Mouse (Mus musculus) ES-E14 (cell line): ENCODE data around the gene Lyrm7. TPM values are rescaled to one million over a fixed set of nuclear protein-coding genes. Genes with fewer than 3 reads are reported as not detected.

Experiments used
- DNase-seq: peaks from one replicate; pipeline ENCODE4 v3.0.0-alpha.2; 2013; ENCODE audit warnings: low read depth, low spot score
- H3K27ac ChIP-seq: 2 replicates; pipeline ENCODE4 v1.5.1; 2012; ENCODE audit warnings: low read depth, mild to moderate bottlenecking, low read length, moderate library complexity, mixed read lengths; ENCODE audit not compliant: poor library complexity, insufficient read depth, severe bottlenecking
- H3K36me3 ChIP-seq: 2 replicates; pipeline ENCODE4 v1.6.1; 2012; ENCODE audit warnings: mild to moderate bottlenecking, low read length, moderate library complexity, mixed read lengths; ENCODE audit not compliant: control insufficient read depth, poor library complexity, insufficient read depth, severe bottlenecking
- H3K4me1 ChIP-seq, 2 experiments: fragments of 150-350 bp in 1 of 2; sonication (generic) in 1 of 2; 2 replicates each; pipeline ENCODE4 v1.6.1; 2012; ENCODE audit warnings: low read length in 2 of 2, mild to moderate bottlenecking in 1 of 2, mixed read lengths in 1 of 2; ENCODE audit not compliant: control insufficient read depth in 2 of 2, insufficient read depth in 2 of 2, poor library complexity in 1 of 2
- H3K4me3 ChIP-seq, 2 experiments: fragments of 150-350 bp in 1 of 2; sonication (generic) in 1 of 2; 2 replicates each; pipeline ENCODE4 v1.5.1; 2012; ENCODE audit warnings: low read length in 2 of 2, low read depth in 1 of 2, mild to moderate bottlenecking in 1 of 2, mixed read lengths in 1 of 2; ENCODE audit not compliant: insufficient read depth in 1 of 2, poor library complexity in 1 of 2, severe bottlenecking in 1 of 2
- H3K9ac ChIP-seq: 2 replicates; pipeline ENCODE4 v1.6.1; 2012; ENCODE audit warnings: low read depth, mild to moderate bottlenecking, low read length, mixed read lengths; ENCODE audit not compliant: poor library complexity, insufficient read depth, severe bottlenecking
- H3K9me3 ChIP-seq: fragments of 150-350 bp; sonication (generic); 2 replicates; pipeline ENCODE4 v1.6.1; 2012; ENCODE audit warnings: low read depth, mild to moderate bottlenecking, low read length; ENCODE audit not compliant: control insufficient read depth, insufficient read depth
- CHD2 ChIP-seq: IDR thresholded peaks from 2 replicates; pipeline ENCODE4 v1.6.1; 2014; ENCODE audit warnings: mild to moderate bottlenecking, low read depth, low read length, inconsistent platforms
- HCFC1 ChIP-seq: IDR thresholded peaks from 2 replicates; pipeline ENCODE4 v1.6.1; 2012; ENCODE audit warnings: low read length, inconsistent platforms, borderline replicate concordance; ENCODE audit not compliant: insufficient read depth
- MAFK ChIP-seq: IDR thresholded peaks from 2 replicates; pipeline ENCODE4 v1.6.1; 2014; ENCODE audit warnings: mild to moderate bottlenecking, low read depth, low read length, inconsistent platforms; ENCODE audit not compliant: insufficient read depth
- ZC3H11A ChIP-seq: IDR thresholded peaks from 2 replicates; pipeline ENCODE4 v1.6.1; 2012; ENCODE audit warnings: low read depth, mild to moderate bottlenecking, inconsistent platforms, low read length, borderline replicate concordance
- ZNF384 ChIP-seq: IDR thresholded peaks from 2 replicates; pipeline ENCODE4 v1.6.1; 2012; ENCODE audit warnings: low read depth, low read length, inconsistent platforms
- in situ Hi-C, 2 experiments: fragments of 600-800 bp; cut with MboI; formaldehyde crosslinking; loops; one replicate each; pipeline ENCODE4 v1.15.1; 2025; ENCODE audit warnings: low sequenced_read_pairs in 2 of 2, inconsistent platforms in 1 of 2; ENCODE audit not compliant: unreplicated experiment in 2 of 2
- total RNA-seq: library from RNA; depleted of rRNA; stranded (reverse); fragments of 300-350 nt; gene quantifications from 2 replicates; pipeline ENCODE4 v1.2.3, GENCODE M21; 2012

Gene Lyrm7
- total RNA-seq, 1 experiment: 0.98 TPM

DNA sequence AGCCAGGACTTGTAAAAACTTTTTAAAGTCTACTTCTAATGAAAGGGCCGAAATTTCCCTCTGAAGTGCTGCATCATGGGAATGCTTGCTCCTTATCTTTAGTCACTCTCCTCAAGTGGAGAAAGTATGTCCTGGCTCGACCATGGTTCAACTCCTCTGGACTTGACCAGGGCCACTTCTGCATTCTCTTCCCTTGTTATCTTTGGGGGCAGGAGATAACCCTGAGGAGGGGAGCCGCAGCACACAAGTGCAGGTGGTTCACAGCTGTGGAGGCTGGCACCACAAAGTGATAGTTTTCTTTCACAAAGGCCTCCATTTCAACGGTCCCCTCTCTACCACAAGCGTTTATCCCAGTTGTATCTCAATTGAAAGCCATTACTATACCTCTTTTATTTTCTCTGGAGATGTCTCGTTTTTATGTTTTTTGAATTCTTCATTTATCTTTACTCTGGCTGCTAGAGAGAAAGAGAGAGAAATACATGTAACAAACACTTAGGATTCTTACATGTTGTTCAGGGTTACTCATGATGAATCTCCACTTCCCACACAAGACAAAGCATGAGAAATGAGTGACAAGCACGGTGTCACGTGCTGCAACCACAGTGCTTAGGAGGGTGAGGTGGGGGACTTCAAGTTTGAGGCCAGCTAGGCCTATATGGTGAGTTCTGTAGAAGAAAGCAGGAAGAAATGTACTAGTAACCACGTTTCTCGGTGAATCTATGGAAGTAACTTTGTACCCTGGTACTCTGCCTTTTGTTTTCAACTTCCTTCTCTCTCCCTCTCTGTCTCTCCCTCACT, 10.6 kb downstream of the Lyrm7 start:
- DNase-seq: no peak
- Histone ChIP-seq H3K4me1 (peaks cover 0 to 10% of the 10 kb centered on the region in 2 experiments; a peak in 2 of 4 replicates), H3K36me3 (no peaks in the 10 kb centered on the region), H3K4me3 (no peak overlapping the region), H3K27ac (no peak overlapping the region), H3K9ac (no peak overlapping the region), H3K9me3 (no peaks in the 10 kb centered on the region)
- TF ChIP-seq MAFK: no peak
- TF ChIP-seq CHD2: no peak
- no peak for TF ChIP-seq ZC3H11A
- no peak for TF ChIP-seq ZNF384
- no peak for TF ChIP-seq HCFC1
- in situ Hi-C loops: no loop called here

DNA sequence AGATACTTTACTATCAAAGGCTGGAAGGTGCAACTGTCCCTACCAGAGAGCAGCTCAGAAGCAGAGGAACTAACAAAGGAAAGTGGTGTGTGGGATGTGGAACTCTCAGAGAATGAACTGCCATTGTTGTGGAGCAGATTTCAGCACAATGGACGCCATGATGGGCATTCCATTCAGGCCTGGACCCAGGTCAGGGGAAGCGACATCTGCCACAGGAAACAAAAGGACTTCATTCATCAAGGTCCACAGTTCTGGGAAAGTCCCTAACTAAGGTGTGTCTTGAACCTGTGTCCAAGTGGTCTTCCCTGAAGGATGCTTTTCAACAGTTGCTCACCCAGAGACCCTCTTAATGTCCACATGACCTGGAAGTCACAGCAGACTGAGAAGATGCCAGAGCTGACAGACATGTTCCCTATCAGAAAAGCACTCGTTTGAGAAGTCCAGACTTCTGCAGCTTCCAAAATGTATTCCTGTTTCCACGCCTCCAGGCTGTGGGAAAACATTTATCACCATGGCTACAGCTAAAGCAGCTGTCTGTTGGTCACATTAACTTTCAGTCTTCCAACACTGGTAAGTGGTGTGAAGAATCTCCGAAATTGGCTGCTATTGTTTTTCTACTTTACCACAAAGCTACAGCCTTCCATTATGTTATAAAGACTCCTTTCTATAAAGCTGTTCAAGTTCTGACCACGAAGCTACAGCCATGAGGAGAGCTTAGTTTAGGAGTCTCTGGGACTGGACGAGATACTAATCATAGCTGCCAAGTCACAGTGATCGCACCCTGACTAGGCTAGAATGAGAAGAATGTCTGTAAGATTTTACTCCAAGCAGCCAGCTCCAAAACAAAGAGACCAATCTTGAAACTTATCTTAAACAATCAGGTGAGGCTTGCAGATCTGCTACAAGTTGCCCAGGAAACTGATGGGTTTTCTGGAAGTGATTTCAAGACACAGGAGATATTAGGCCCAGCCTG, 15.0 kb downstream of the Lyrm7 start:
- no peaks in the 10 kb centered on the region; the same call in 1 of the 2 replicates for H3K36me3 ChIP-seq
- in situ Hi-C loops: no loop called here
- DNase-seq: no peak
- H3K4me3 ChIP-seq: no peak overlapping the region
- peaks cover 2 to 18% of the 10 kb centered on the region in 2 experiments; a peak in 2 of 4 replicates for H3K4me1 ChIP-seq
- H3K9me3 ChIP-seq: no peaks in the 10 kb centered on the region
- no peak overlapping the region for H3K27ac ChIP-seq
- H3K9ac ChIP-seq: no peak overlapping the region
- peak; percentile 63 for TF ChIP-seq MAFK
- no peak for TF ChIP-seq CHD2

DNA sequence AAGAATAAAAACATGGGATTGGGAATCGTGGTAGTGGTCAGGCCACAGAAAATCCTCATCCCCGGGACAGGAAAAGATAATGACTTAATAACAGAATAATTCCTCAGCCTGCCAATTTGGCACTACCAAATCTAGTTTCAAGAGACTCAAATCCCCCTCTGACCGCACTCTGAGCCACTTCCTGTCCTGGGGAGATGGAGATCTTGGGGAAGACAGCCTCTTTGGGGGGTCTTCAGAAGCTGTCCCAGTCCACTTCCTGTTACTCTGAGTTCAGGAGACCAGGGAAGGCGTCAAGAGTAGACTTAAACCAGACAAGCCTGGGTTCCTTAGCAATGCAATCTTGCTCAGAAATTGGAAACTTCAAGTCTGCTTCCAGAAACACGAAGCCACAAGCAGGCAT, 15.8 kb downstream of the Lyrm7 start:
- Histone ChIP-seq H3K9ac (no peak overlapping the region), H3K36me3 (no peaks in the 10 kb centered on the region; the same call in 1 of the 2 replicates), H3K9me3 (no peaks in the 10 kb centered on the region), H3K4me1 (peaks cover 2 to 18% of the 10 kb centered on the region in 2 experiments; a peak in 2 of 4 replicates), H3K4me3 (no peak overlapping the region), H3K27ac (no peak overlapping the region)
- TF ChIP-seq CHD2 (no peak), ZNF384 (no peak), HCFC1 (no peak), ZC3H11A (no peak), MAFK (no peak)
- in situ Hi-C loops: no loop called here
- DNase-seq: no peak

DNA sequence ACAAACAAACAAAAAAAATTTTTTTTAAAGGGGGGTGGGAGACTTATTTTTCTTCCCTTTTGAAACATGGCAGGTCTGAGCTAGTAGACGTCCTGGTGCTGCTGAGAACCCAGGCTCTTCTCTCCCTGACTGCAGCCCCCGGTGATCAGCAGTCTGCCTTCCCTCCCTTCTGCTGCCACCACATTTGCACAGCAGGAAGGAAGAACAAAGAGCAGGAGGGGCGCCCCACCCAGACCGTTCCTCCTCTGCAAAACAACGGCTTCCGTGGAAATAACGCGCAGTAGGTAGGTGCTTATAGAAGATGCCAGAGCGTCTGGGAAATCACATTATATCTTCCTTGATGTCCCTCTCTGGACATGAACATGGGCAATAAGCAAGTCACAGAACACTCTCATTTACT, 16.3 kb downstream of the Lyrm7 start:
- H3K4me3 ChIP-seq: 0 out of 4 replicates have a peak overlapping the region, but pooled peaks of 1 of the 2 experiments have one; percentile 1
- no peak for TF ChIP-seq ZNF384
- TF ChIP-seq HCFC1: no peak
- TF ChIP-seq CHD2: no peak
- no peak for TF ChIP-seq MAFK
- TF ChIP-seq ZC3H11A: no peak
- no peak overlapping the region for H3K9ac ChIP-seq
- H3K36me3 ChIP-seq: no peaks in the 10 kb centered on the region; the same call in 1 of the 2 replicates
- no peak for DNase-seq
- H3K9me3 ChIP-seq: no peaks in the 10 kb centered on the region
- H3K4me1 ChIP-seq: peaks cover 2 to 18% of the 10 kb centered on the region in 2 experiments; a peak in 2 of 4 replicates
- H3K27ac ChIP-seq: no peak overlapping the region
- in situ Hi-C loops: no loop called here

DNA sequence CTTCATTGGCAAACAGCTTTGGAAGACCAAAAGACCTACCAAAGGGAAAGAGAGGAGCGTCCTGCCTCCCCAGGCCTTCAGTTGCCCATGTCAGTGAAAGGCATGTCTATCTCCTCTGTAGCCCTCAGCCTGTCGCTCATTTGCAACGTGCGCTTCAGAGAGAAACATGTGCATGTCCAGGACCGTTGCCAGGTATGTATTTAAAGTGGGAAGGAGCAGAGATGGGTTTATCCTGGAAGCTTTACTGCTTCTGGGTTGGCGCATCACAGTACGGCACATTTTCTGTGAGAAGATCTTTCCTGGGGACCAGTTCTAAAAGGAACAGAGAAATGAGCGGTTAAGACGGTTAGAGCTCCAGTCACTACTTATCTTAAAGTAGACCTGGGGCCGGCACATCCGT, 19.8 kb downstream of the Lyrm7 start:
- Histone ChIP-seq H3K9me3 (no peaks in the 10 kb centered on the region), H3K4me3 (no peak overlapping the region), H3K36me3 (no peaks in the 10 kb centered on the region; the same call in 1 of the 2 replicates), H3K27ac (no peak overlapping the region), H3K4me1 (peaks cover 2 to 15% of the 10 kb centered on the region in 2 experiments; a peak in 2 of 4 replicates), H3K9ac (no peak overlapping the region; the same call in 1 of the 2 replicates)
- in situ Hi-C loops: no loop called here
- TF ChIP-seq ZC3H11A (no peak), HCFC1 (no peak), MAFK (no peak), ZNF384 (no peak), CHD2 (no peak)
- no peak for DNase-seq
